Mouse (Mus musculus) embryonic facial prominence, embryonic 13.5 days (tissue): Measurements from ENCODE around the gene Dpp9. TPM values are rescaled to one million over a fixed set of nuclear protein-coding genes. Genes with fewer than 3 reads are reported as not detected.
"Not testable (repeated sequence)": the region's sequence is repeated elsewhere in the genome, so short reads cannot be mapped to it uniquely, and the experiment has no call there.

Source experiments
- ATAC-seq: fragments of 200-750 bp; cut with Nextera tagmentation; 2 replicates; pipeline ENCODE4 v1.8.0; 2017; ENCODE audit warnings: low read depth; ENCODE audit not compliant: insufficient number of reproducible peaks, insufficient read depth, low FRiP score, low TSS enrichment
- H3K27ac ChIP-seq: fragments of 300-500 bp; sonication (generic); 2 replicates; pipeline ENCODE4 v1.5.1; 2015; ENCODE audit warnings: moderate library complexity, mild to moderate bottlenecking, inconsistent platforms
- H3K27me3 ChIP-seq: fragments of 300-500 bp; sonication (generic); 2 replicates; pipeline ENCODE4 v1.6.1; 2015; ENCODE audit warnings: mild to moderate bottlenecking, inconsistent platforms
- H3K36me3 ChIP-seq: fragments of 300-500 bp; sonication (generic); 2 replicates; pipeline ENCODE4 v1.6.1; 2015; ENCODE audit warnings: mild to moderate bottlenecking, inconsistent platforms
- H3K4me1 ChIP-seq: fragments of 300-500 bp; sonication (generic); 2 replicates; pipeline ENCODE4 v1.6.1; 2015; ENCODE audit warnings: inconsistent platforms
- H3K4me2 ChIP-seq: fragments of 300-500 bp; sonication (generic); 2 replicates; pipeline ENCODE4 v1.6.1; 2015; ENCODE audit warnings: moderate library complexity, mild to moderate bottlenecking, inconsistent platforms
- H3K4me3 ChIP-seq: fragments of 300-500 bp; sonication (generic); 2 replicates; pipeline ENCODE4 v1.5.1; 2015; ENCODE audit warnings: mild to moderate bottlenecking, inconsistent platforms
- H3K9ac ChIP-seq: fragments of 300-500 bp; sonication (generic); 2 replicates; pipeline ENCODE4 v1.6.1; 2015; ENCODE audit warnings: mild to moderate bottlenecking, inconsistent platforms
- H3K9me3 ChIP-seq: fragments of 300-500 bp; sonication (generic); 2 replicates; pipeline ENCODE4 v1.6.1; 2016; ENCODE audit warnings: inconsistent platforms
- WGBS: fragments of 180-500 bp; shearing (Covaris S2); methylation state at CpG from one replicate; pipeline ENCODE4 v1.1.7; 2015; ENCODE audit warnings: mixed read lengths; 5-methylcytosine and 5-hydroxymethylcytosine counted together
- polyA plus RNA-seq: library from polyadenylated mRNA; unstranded; fragments of >200 nt; fragmentation: Nextera tagmentation; extraction: Ambion mirVana; gene quantifications from 2 replicates; pipeline ENCODE4 v1.2.1, GENCODE M21; 2015

Gene Dpp9
- 34.9 and 37.5 TPM in 2 replicates for polyA plus RNA-seq

DNA sequence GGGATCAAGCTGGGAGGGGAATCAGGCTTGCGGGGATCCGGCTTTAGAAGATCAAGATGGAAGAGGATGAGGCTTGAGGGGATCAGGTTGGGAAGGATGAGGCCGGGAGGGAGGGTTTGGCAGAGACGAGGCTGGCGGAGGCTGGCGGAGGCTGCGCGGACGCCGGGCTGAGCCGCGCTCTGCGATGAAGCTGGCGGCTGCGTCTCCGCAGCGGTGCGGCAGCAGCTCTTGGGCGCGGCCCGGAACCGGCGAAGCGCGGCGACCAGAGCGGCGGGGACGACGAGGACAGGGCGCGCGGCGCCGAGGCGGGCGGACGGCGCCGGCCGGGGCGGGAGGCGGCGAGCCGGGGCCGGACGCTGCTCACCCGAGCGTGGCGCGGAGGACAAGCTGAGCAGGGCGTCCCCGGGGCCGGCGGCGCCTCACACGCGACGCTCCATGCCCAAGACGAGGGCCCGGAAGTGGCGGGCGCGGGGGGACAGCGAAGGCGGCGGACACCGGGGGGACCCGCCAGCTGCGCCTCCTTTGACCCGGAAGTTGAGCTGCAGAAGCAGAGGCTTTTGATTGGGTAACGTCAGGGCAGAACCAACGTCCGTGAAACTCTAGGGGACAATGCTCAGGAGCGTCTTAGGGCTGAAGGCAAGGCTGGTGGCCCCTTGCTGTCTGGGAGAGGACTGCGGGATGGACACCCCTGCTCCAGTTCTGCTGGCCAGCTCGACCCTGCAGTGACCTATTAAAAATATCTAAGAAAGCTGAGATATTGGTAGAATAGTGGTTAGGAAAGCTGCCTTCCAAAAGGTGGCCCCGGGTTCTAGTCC, at the start of gene Dpp9:
Gene Dpp9, minus strand, starts transcription at position 529 of the 815 bp plus-strand sequence.
- H3K4me1 ChIP-seq = peaks cover 27% of the 10 kb centered on the region
- H3K9ac ChIP-seq = peak within 1 kb of the TSS; percentile 92
- WGBS = under 1% methylated on average over 57 of the region's 78 CpGs
- no peaks in the 10 kb centered on the region for H3K27me3 ChIP-seq
- peaks cover 5% of the 10 kb centered on the region for H3K36me3 ChIP-seq
- ATAC-seq = peak; percentile 97
- H3K4me3 ChIP-seq = peak within 1 kb of the TSS; percentile 81
- H3K9me3 ChIP-seq = no peaks in the 10 kb centered on the region
- H3K4me2 ChIP-seq = peak within 1 kb of the TSS; percentile 87
- H3K27ac ChIP-seq = peak within 1 kb of the TSS; percentile 86

DNA sequence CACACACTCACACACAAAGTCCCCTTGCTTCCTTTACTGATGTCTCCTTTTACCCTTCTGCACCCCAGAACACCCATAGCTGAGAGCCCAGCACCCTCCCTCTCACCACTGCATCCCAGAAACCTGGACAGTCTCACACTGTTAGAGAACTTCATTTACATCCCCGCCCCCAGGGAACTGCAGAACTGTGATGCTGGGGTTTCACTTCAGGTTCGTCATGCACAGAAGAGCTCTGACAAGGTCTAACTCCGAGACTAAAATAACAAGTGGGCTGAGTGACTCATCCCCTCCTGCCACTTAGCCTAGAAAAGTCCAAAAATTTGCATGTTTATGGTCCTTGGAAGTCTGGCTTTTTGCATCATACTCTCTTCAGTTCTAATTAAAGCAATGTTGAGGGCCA, 47.6 kb upstream of the Dpp9 start:
- Histone ChIP-seq H3K4me1 (peaks cover 8% of the 10 kb centered on the region; the same call in 1 of the 2 replicates), H3K36me3 (peaks cover 40% of the 10 kb centered on the region), H3K4me2 (no peak overlapping the region), H3K27me3 (no peaks in the 10 kb centered on the region), H3K9me3 (no peaks in the 10 kb centered on the region), H3K27ac (no peak overlapping the region), H3K4me3 (no peak overlapping the region), H3K9ac (no peak overlapping the region)
- ATAC-seq = no peak
- WGBS = 49% methylated on average over 3 of the region's 3 CpGs

DNA sequence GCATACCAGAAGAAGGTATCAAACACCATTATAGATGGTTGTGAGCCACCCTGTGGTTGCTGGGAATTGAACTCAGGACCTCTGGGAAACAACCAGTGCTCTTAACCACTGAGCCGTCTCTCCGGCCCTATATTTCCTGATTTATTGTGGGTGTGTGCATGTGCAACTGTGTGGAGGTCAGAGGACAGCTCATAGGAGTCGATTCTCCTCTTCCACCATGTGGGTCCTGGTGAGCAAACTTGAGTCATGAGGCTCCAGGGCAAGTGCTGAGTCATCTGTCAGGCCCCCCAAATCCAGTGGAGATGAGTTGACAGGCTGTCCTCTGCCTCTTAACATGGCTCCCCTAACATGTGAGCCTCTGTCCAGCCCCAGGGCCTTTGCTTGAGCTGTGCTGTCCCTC, 47.2 kb upstream of the Dpp9 start:
- H3K9ac ChIP-seq = no peak overlapping the region
- ATAC-seq = no peak
- no peak overlapping the region for H3K4me2 ChIP-seq
- H3K36me3 ChIP-seq = peaks cover 40% of the 10 kb centered on the region
- no peak overlapping the region for H3K4me3 ChIP-seq
- WGBS = 92% methylated on average over 3 of the region's 3 CpGs
- no peaks in the 10 kb centered on the region for H3K9me3 ChIP-seq
- H3K4me1 ChIP-seq = peaks cover 12% of the 10 kb centered on the region; the same call in 1 of the 2 replicates
- H3K27ac ChIP-seq = no peak overlapping the region
- H3K27me3 ChIP-seq = no peaks in the 10 kb centered on the region

DNA sequence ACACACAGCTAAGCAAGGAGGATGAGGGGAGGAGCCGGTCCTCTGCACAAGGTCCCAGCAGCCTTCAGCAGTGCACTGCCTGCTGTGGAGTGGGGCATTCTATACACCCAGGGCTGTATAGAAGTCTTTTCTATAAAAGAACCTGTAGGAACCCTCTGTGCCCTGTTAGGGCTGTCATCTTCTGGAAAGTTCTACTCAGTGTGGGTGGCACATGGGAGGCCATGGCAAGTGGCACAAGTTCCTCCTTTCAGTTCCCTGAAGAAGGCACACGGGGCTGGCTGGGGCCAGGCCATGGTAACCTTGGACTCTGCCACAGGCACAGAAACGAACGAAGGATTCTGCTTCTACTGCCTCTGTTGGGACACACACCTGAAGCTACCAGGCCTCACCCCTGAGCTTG, 46.3 kb upstream of the Dpp9 start:
- Histone ChIP-seq H3K27me3 (no peaks in the 10 kb centered on the region), H3K36me3 (peaks cover 41% of the 10 kb centered on the region), H3K27ac (no peak overlapping the region), H3K4me3 (no peak overlapping the region), H3K9me3 (no peaks in the 10 kb centered on the region), H3K4me2 (no peak overlapping the region), H3K9ac (no peak overlapping the region), H3K4me1 (peaks cover 19% of the 10 kb centered on the region)
- 93% methylated on average over 4 of the region's 4 CpGs for WGBS
- no peak for ATAC-seq

DNA sequence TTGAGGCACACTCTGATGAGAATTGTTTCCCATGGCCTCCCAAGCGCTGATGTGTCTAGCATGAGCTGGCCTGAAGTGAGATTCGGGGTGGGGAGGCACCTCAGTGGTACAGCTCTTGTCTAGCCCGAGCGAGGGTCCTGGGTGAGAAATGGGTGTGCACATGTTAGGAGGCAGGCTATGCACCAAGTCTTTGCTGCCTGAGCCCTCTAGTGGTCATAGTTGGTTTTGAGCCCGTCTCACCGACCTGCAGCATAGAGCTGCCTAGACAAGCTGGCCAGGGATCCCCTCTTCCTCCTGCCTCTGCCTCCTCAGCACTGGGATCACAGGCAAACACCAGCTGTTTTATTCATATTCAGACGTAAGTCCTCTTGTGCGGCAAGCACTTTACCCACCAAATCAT, 45.3 kb upstream of the Dpp9 start:
- Histone ChIP-seq H3K9me3 (no peaks in the 10 kb centered on the region), H3K4me3 (no peak overlapping the region), H3K9ac (no peak overlapping the region), H3K27ac (no peak overlapping the region), H3K4me1 (peaks cover 25% of the 10 kb centered on the region), H3K36me3 (peaks cover 51% of the 10 kb centered on the region), H3K27me3 (no peaks in the 10 kb centered on the region), H3K4me2 (no peak overlapping the region)
- 22% methylated on average over 8 of the region's 8 CpGs for WGBS
- no peak for ATAC-seq

DNA sequence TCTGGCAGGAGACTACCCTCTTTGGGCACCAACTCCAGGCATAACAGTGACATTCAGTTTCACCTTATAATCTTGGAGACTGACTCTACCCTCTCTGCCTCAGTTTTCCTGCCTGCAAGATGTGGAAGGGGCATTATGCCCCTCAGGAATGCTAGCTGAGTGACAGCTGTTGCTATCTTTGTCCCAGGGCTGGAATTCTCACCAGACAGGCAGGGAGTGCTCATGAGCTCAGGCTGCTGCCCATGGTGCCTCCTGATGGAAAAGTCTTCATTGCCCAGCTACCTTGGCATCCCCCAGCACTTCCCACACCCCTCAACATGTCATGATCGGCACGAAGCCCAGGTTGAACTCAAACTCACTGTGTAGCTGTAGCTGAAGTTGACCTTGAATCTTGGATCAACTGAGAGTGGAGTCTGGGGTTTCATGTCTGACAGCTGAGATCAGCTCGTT, 44.0 kb upstream of the Dpp9 start:
- Histone ChIP-seq H3K4me3 (no peak overlapping the region), H3K36me3 (peaks cover 62% of the 10 kb centered on the region)

DNA sequence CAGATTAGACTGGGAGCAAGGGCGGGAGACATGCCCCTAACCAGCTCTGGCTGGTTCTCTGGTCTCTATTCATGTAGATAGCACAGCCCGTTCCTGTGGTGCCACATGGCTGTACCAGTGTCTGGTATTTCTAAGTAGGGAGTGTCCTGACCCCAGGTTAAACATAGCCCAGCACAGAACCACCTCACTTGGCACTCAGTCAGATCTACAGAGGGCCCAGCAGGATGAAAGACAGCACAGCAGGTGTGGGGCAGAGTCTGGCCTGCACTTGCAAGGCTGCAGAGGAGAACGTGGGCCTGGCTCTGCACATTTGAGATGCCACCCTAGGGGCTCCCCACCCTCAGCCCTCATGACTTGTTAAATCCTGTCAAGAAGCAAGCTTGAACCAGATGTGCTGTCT, 42.5 kb upstream of the Dpp9 start:
- Histone ChIP-seq H3K36me3 (peaks cover 62% of the 10 kb centered on the region), H3K27ac (no peak overlapping the region), H3K4me1 (peaks cover 43% of the 10 kb centered on the region), H3K4me3 (no peak overlapping the region), H3K27me3 (no peaks in the 10 kb centered on the region), H3K9me3 (no peaks in the 10 kb centered on the region), H3K9ac (no peak overlapping the region), H3K4me2 (no peak overlapping the region)
- 70% methylated on average over 3 of the region's 3 CpGs for WGBS
- no peak for ATAC-seq

More for the DNA sequence above, 44.0 kb upstream of the Dpp9 start:
- H3K4me2 ChIP-seq = no peak overlapping the region
- no peaks in the 10 kb centered on the region for H3K27me3 ChIP-seq
- WGBS = 87% methylated on average over 3 of the region's 3 CpGs
- H3K9ac ChIP-seq = no peak overlapping the region
- peaks cover 38% of the 10 kb centered on the region for H3K4me1 ChIP-seq
- H3K9me3 ChIP-seq = no peaks in the 10 kb centered on the region
- H3K27ac ChIP-seq = 0 out of 2 replicates have a peak overlapping the region, but pooled peaks have one; percentile 34
- no peak for ATAC-seq

DNA sequence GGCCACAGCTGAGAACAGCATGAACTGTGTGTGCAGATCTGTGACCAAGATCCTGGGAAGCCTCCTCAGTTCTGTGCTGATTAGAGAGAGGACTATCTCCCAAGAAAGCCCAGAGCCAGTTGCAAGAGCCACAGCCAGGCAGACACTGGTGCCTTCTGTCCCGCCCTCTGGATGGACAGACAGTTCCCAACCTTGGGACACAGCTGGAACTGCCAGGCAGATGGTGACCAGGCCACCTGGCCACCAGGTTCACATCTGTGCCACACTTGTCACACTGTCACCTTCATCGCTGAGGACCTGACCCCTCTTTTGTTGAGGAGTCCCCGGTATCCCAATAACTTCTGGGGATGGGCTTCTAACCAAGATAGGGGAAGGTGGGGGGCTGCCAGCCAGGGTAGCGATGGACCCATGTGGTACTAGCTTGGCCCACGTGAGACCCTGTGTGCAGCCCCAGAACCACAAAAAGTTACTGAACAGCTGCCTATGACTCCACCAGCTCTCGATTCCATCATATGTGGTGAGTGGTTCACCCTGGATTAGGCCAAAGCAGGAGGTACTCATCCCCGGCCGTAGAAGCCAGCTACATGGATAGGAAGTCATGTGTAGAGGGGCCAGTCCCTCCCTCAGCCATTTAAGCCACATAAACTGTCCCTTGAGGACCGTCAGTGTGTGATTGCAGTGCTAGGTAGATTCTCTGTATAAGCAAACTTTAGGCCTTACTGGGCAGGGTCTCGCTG, 40.8 kb upstream of the Dpp9 start:
- peaks cover 52% of the 10 kb centered on the region for H3K4me1 ChIP-seq
- WGBS = 91% methylated on average over 10 of the region's 10 CpGs
- no peaks in the 10 kb centered on the region for H3K27me3 ChIP-seq
- H3K9ac ChIP-seq = peak overlapping the region; percentile 28; the same call in 1 of the 2 replicates
- H3K4me2 ChIP-seq = peak overlapping the region; percentile 9; the same call in 1 of the 2 replicates
- peaks cover 54% of the 10 kb centered on the region for H3K36me3 ChIP-seq
- no peak overlapping the region for H3K27ac ChIP-seq
- no peak overlapping the region for H3K4me3 ChIP-seq
- no peaks in the 10 kb centered on the region for H3K9me3 ChIP-seq
- no peak for ATAC-seq

DNA sequence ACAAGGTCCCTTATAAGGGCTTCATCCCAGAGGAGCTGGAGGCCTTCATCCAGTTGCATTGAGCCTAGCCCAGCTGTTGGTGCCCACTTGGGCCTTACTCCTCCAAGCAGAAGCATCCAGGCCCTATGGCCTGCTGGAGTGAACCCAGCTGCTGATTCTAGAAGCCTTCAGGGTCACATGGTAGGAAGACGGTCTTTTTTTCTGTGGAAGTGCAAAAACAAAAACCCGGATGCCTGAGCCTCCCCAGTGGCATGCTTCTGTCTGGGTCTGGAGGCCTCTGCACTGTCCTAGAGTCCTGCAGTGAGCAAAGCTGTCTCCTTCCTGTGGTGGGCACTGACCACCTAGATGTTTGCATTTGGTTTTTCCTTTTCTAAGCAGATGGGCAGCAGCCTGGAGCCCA, 40.1 kb upstream of the Dpp9 start:
- H3K4me2 ChIP-seq = peak overlapping the region; percentile 9
- 71% methylated on average over 2 of the region's 2 CpGs for WGBS
- H3K27ac ChIP-seq, H3K9me3 ChIP-seq, H3K27me3 ChIP-seq, ATAC-seq, H3K4me3 ChIP-seq: not testable (repeated sequence)
- 0 out of 2 replicates have a peak overlapping the region, but pooled peaks have one; percentile 28 for H3K9ac ChIP-seq
- H3K36me3 ChIP-seq = peaks cover 54% of the 10 kb centered on the region
- peaks cover 52% of the 10 kb centered on the region for H3K4me1 ChIP-seq

DNA sequence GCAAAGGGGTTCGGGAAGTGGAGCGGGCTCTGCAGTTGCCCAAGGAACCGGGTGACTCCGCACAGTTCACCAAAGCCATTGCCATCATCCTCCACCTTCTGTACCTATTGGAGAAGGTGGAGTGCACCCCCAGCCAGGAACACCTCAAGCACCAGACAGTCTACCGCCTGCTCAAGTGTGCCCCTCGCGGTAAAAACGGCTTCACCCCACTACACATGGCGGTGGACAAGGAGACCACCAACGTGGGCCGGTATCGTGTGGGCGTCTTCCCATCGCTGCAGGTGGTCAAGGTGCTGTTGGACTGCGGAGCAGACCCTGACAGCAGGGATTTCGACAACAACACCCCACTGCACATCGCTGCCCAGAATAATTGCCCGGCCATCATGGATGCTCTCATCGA, 39.6 kb upstream of the Dpp9 start:
- 0 out of 2 replicates have a peak overlapping the region, but pooled peaks have one; percentile 16 for H3K9ac ChIP-seq
- not testable (repeated sequence) for H3K4me3 ChIP-seq

DNA sequence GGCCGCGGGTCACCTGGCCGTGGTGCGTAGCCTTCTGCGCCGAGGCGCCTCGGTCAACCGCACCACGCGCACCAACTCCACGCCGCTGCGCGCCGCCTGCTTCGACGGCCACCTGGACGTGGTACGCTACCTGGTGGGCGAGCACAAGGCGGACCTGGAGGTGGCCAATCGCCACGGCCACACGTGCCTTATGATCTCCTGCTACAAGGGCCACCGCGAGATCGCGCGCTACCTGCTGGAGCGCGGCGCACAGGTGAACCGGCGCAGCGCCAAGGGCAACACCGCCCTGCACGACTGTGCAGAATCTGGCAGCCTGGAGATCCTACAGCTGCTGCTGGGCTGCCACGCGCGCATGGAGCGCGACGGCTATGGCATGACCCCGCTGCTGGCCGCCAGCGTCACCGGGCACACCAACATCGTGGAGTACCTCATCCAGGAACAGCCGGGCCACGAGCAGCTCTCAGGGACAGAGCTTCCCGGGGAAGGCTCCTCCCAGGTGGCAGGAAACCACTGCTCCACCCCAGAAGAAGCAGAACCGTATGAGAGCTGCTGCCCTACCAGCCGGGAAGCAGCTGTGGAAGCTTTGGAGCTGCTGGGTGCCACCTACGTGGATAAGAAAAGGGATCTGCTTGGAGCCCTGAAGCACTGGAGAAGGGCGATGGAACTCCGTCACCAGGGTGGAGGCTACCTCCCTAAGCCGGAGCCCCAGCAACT, 38.6 kb upstream of the Dpp9 start:
- Histone ChIP-seq H3K9ac (peak overlapping the region; percentile 80), H3K9me3 (no peaks in the 10 kb centered on the region), H3K4me2 (peak overlapping the region; percentile 99), H3K27ac (no peak overlapping the region), H3K36me3 (peaks cover 44% of the 10 kb centered on the region), H3K27me3 (no peaks in the 10 kb centered on the region), H3K4me1 (peaks cover 52% of the 10 kb centered on the region), H3K4me3 (peak overlapping the region; percentile 69)
- no peak for ATAC-seq
- WGBS = 10% methylated on average over 58 of the region's 58 CpGs

More for the DNA sequence above, 39.6 kb upstream of the Dpp9 start:
- not testable (repeated sequence) for H3K27me3 ChIP-seq, H3K27ac ChIP-seq, H3K9me3 ChIP-seq, ATAC-seq
- 93% methylated on average over 19 of the region's 19 CpGs for WGBS
- H3K36me3 ChIP-seq = peaks cover 53% of the 10 kb centered on the region
- H3K4me2 ChIP-seq = peak overlapping the region; percentile 99
- H3K4me1 ChIP-seq = peaks cover 52% of the 10 kb centered on the region
